Mouse (Mus musculus) cortical plate, adult 2 months (tissue): ENCODE measurements around the gene Olfr718-ps1. TPM values are rescaled to one million over a fixed set of nuclear protein-coding genes. Genes with fewer than 3 reads are reported as not detected.
A peak's percentile ranks its signal among the peaks of the same experiment; 100 is the strongest.
"Not testable (repeated sequence)": the region's sequence is repeated elsewhere in the genome, so short reads cannot be mapped to it uniquely, and the experiment has no call there.

ENCODE experiments used
- H3K27ac ChIP-seq: fragments of 200-500 bp; 2 replicates; pipeline ENCODE4 v1.5.1; 2012; ENCODE audit warnings: low read length, control low read depth, inconsistent platforms; ENCODE audit not compliant: insufficient read depth
- H3K4me1 ChIP-seq: fragments of 200-500 bp; 2 replicates; pipeline ENCODE4 v1.6.1; 2011; ENCODE audit warnings: low read length; ENCODE audit not compliant: control insufficient read depth, insufficient read depth
- H3K4me3 ChIP-seq: fragments of 200-500 bp; 2 replicates; pipeline ENCODE4 v1.5.1; 2011; ENCODE audit warnings: mild to moderate bottlenecking, low read length, control low read depth; ENCODE audit not compliant: insufficient read depth
- CTCF ChIP-seq: fragments of 200-500 bp; IDR thresholded peaks from 2 replicates; pipeline ENCODE4 v1.5.1; 2011; ENCODE audit warnings: mild to moderate bottlenecking, control low read depth, low read length; ENCODE audit not compliant: insufficient read depth; ENCODE audit errors: extremely low read depth
- POLR2A ChIP-seq: fragments of 200-500 bp; IDR thresholded peaks from 2 replicates; pipeline ENCODE4 v1.6.1; 2011; ENCODE audit warnings: mild to moderate bottlenecking, low read length, control low read depth; ENCODE audit not compliant: insufficient read depth; ENCODE audit errors: extremely low read depth
- polyA plus RNA-seq: library from polyadenylated mRNA; depleted of rRNA; stranded (reverse); fragments of >200 nt; gene quantifications from 2 replicates; pipeline ENCODE4 v1.2.3, GENCODE M21; 2012; rRNA removed

Gene Olfr718-ps1
- not detected in 2 replicates for polyA plus RNA-seq

DNA sequence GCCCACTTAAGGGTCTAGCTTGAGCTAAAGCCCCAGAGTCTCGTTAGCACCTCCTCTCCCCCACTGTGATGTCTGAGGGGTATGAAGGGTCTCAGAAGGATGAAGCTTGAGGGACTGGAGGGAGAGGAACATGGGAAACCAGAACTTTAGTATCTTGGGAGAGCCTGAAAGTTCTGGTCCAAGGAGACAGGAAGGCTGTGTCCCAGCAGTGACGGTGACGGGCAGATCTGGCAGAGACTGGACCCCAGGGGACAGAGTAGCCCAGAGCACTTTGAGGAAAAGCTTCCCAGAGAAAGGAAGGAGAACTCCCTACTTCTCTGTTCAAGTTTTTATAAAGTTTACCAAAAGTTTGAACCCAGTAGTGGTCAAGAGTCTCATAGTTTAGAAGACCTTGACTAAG is at the start of gene Olfr718-ps1:
Olfr718-ps1 (minus strand) TSS at position 101 of the 400 bp plus-strand sequence.
- no peak within 1 kb of the TSS for H3K4me3 ChIP-seq
- H3K27ac ChIP-seq = no peak within 1 kb of the TSS
- TF ChIP-seq POLR2A (no peak), CTCF (no peak)
- no peaks in the 10 kb centered on the region for H3K4me1 ChIP-seq

DNA sequence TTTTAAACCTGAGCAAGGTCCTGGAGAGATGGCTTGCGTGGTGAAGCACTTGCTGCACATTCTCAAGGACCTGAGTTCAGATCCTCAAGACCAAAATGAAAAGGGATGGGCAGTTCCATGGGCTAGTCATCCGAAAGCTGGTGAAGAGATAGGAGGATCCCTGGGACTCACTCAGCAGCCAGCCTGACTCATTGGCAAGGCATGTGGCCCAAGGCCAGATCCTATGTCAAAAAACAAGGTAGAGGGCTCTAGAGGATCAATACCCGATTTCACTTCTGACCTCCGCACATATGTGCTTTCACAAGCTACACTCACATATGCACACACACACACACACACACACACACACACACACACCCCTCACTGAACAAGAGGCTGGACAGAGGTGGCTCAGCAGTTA is 49.1 kb upstream of the Olfr718-ps1 start:
- TF ChIP-seq CTCF (no peak), POLR2A (no peak)
- no peak overlapping the region for H3K4me3 ChIP-seq

DNA sequence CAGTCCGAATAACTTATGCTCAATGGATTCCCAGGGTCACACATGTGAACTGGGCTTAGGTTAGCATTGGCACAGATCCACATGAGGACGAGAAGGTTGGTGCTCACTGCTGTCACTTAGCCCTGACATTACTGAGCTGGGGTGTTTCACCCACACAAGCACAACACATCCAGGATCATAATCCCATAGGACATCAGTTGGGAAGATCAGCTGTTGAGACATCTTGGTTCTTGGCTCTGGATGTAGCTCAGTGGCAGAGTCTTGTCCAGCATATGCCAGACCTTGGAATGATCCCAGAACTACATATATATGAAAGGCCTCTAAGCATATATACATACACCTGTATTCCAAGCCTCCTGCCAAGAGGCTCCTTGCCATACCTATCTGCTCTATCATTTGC is 47.8 kb upstream of the Olfr718-ps1 start:
- no peak overlapping the region for H3K4me3 ChIP-seq
- H3K27ac ChIP-seq = no peak overlapping the region
- no peak for TF ChIP-seq CTCF
- TF ChIP-seq POLR2A = no peak
- H3K4me1 ChIP-seq = no peaks in the 10 kb centered on the region

More for the DNA sequence above, 49.1 kb upstream of the Olfr718-ps1 start:
- no peak overlapping the region for H3K27ac ChIP-seq
- H3K4me1 ChIP-seq = no peaks in the 10 kb centered on the region

DNA sequence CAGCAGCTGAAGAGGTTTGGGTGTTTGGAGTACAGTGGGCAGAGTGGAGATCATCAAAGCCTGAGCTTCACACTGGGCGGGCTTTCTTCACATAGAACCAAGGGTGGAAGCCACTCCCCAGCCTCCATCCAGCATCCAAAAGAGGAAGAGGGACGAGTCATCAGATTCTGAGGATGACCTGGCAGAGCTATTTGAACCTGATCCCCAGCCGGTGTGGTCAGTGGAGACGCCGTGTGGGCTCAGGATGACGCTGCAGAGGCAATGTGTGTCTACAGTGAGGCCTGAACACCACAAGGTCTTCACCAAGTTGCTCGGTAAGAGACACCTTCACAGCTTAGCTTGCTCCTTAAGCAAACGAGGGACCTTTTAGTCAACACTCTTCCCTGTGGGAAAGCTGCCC is 47.4 kb upstream of the Olfr718-ps1 start:
- not testable (repeated sequence) for H3K27ac ChIP-seq, H3K4me3 ChIP-seq, H3K4me1 ChIP-seq

DNA sequence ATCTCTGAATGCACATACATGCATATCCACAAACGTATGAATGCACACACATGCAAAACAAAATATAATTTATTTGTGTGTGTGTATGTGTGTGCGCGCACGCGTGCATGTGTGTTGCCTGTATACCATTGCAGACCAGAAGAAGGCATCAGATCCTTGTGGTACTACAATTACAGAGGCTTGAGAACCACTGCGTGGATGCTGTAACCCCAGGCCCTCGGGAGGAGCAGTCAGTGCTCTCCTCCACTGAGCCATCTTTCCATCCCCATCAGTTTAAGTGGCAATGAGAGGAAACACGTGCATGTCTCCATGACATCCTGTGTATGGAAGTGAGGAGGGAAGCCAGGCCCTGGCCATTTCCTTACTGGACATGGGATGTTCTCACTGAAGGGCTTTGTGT is 45.4 kb upstream of the Olfr718-ps1 start:
- H3K27ac ChIP-seq = no peak overlapping the region
- no peaks in the 10 kb centered on the region for H3K4me1 ChIP-seq
- H3K4me3 ChIP-seq = no peak overlapping the region
- no peak for TF ChIP-seq CTCF
- TF ChIP-seq POLR2A = no peak

DNA sequence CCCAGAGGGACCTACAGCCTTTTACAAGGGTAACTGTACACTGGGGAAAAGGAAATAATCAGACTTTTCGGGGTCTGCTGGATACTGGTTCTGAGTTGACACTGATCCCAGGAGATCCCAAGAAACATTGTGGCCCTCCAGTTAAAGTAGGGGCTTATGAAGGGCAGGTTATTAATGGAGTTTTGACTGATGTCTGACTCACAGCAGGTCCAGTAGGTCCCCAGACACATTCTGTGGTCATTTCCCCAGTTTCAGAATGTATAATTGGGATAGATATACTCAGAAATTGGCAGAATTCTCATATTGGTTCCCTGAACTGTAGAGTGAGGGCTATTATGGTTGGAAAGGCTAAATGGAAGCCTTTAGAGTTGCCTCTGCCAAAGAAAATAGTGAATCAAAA is 40.6 kb upstream of the Olfr718-ps1 start:
- H3K4me3 ChIP-seq, H3K4me1 ChIP-seq, H3K27ac ChIP-seq: not testable (repeated sequence)

DNA sequence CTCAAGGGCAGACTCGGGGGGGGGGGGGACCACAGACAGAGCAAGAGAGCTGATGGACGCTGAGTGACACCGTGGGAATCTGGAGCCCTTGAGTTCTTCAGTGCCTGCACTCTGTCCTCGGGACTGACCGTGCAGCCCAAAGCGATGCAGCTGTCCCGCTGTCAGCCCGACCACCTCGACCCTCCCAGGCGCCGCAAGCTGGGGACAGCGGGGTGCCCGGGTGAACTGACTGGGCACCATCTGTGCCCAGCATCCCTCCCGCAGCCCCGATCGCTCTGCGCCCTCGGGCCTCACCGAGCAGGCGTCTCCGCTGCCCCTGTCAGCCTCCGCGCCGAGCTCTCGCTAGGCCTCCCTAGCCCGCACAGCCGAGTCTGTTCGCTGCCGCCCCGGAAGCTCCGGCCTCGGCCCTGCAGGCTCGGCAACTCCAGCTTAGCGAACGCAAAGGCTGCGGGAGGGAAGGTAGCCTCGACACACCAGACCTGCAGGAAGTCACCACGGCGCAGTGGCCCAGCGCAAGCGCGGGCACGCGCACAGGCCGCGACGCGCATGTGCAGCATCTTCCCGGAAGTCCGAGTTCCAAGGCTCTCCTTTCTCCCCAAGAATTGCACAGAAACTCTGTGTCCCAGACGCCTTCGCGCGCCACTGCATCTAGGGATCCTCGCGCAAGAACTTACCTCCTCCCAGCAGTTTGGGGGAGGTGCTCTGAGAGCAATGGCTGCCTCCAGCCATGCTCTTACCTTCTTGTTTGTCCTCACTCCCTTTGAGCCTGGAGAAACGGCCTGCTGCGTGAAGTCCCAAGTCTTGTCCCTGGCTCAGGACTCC is 33.1 kb upstream of the Olfr718-ps1 start, which contains the start of the genes Rbak and Spdye4b:
Rbak (minus strand) TSS at position 521 of the 822 bp plus-strand sequence.
Spdye4b (plus strand) TSS at position 763 of the 822 bp plus-strand sequence.
- TF ChIP-seq POLR2A (peak; percentile 88), CTCF (no peak)
- Histone ChIP-seq H3K4me3 (peak within 1 kb of the TSS; percentile 44), H3K4me1 (no peaks in the 10 kb centered on the region), H3K27ac (peak within 1 kb of the TSS; percentile 42)

DNA sequence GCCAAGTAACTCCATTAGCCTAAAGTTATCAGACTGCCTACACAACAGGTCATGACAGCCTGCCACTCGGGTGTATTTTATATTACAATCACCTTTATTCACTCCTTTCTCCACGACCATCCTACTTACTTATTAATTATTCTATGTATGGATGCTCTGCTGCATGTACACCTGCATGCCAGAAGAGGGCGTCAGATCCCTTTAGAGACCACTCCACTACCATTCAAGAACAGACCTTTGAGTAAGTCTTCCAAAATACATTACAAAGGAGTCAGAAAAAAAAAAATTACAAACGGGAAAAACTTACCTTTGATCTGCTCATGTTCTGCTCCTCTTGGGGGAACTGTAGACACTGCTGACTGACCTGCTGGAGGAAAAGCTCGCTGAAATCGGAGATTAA is 31.8 kb upstream of the Olfr718-ps1 start:
- TF ChIP-seq POLR2A (no peak), CTCF (peak; percentile 21; the same call in 1 of the 2 replicates)
- Histone ChIP-seq H3K4me3 (no peak overlapping the region; the same call in 1 of the 2 replicates), H3K27ac (no peak overlapping the region), H3K4me1 (no peaks in the 10 kb centered on the region)

DNA sequence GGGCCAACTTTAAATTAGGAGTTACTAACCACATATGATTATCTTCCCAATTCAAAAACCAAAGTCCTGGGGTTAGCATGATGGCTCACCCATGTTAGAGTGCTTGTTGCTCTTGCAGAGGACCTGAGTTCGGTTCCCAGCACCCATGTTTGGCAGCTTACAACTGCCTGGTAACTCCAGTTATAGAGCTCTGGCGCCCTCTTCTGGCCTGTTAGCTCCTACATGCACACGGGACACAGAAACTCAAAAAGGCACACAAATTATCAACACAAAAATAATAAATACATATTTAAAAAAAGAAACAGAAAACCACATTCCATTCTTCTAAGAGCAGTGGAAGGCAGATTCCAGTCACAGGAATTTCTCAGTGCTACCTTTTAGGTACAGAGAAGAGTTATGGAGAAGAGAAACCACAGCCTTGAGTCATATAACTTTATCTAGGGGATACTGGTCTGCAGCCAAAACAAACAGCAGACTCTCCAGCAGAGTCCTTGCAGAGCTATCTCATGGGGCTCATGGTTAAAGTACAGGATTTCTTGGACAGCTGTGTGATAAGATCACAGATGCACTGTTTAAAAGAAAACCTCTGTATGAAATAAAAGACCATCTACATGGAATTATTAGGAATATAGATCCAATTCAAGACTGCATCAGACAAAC is 30.3 kb upstream of the Olfr718-ps1 start:
- H3K4me3 ChIP-seq = no peak overlapping the region
- TF ChIP-seq POLR2A (no peak), CTCF (0 out of 2 replicates have a peak, but pooled peaks have one; percentile 7)
- H3K4me1 ChIP-seq = no peaks in the 10 kb centered on the region
- no peak overlapping the region for H3K27ac ChIP-seq

DNA sequence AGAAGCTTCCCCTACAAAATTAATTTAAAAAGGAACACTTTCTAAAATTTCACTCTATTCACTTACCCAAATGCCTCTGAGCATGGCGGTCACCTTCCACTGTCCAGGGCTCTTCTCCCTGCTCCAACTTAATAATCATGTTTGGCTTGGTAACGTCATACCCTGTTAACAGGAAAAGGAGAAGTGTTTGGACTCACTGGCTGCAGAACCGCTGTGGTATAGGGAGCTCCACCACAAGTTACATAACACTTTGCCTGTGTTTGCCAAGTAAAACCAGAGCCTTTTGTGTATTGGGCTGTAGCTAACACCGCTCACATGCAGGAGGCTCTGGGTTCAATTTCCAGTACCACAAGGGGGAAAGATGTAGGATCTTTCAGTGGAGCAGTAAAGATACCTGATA is 28.6 kb upstream of the Olfr718-ps1 start:
- Histone ChIP-seq H3K4me3 (no peak overlapping the region), H3K4me1 (no peaks in the 10 kb centered on the region), H3K27ac (no peak overlapping the region)
- TF ChIP-seq CTCF (no peak), POLR2A (no peak)
